Mouse (Mus musculus): ENCODE measurements at regions not wholly inside any gene's neighbourhood (a gene's known extent, or its start where the extent isn't known, plus 50 kb on each side); places are given as distances from the start of the nearest gene placed in this dataset.

- H3K27me3 ChIP-seq (ENCODE audit: control insufficient read depth, insufficient read depth, insufficient read length): no peaks in the 10 kb centered on the region
- H3ac ChIP-seq (ENCODE audit: control insufficient read depth, insufficient read length): no peak overlapping the region
- H3K4me2 ChIP-seq (ENCODE audit: low read depth): no peak overlapping the region
- no peak overlapping the region for H3K4me3 ChIP-seq
- H3K79me2 ChIP-seq (ENCODE audit: control insufficient read depth, insufficient read depth): no peaks in the 10 kb centered on the region
- TF ChIP-seq MAX (IDR thresholded peaks at IDR 0.05; ENCODE audit: low read depth) (no peak), POLR2A (IDR thresholded peaks at IDR 0.05; ENCODE audit: insufficient read length, low read depth) (no peak), TCF12 (IDR thresholded peaks at IDR 0.05; ENCODE audit: insufficient read depth, poor library complexity, severe bottlenecking) (no peak), MYOD1 (IDR thresholded peaks at IDR 0.05; ENCODE audit: control insufficient read depth in 1 of 3, insufficient read length in 2 of 3, low read depth in 2 of 3) (no peak), CEBPB (IDR thresholded peaks at IDR 0.05; ENCODE audit: insufficient read depth, poor library complexity, severe bottlenecking) (no peak), MYOG (IDR thresholded peaks at IDR 0.05; ENCODE audit: control insufficient read depth in 1 of 3, insufficient read depth in 1 of 3, insufficient read length in 2 of 3, low read depth in 2 of 3) (no peak), SRF (IDR thresholded peaks at IDR 0.05; ENCODE audit: control insufficient read depth, insufficient read length, low read depth) (no peak), USF1 (IDR thresholded peaks at IDR 0.05; ENCODE audit: low read depth) (no peak), E2F4 (IDR thresholded peaks at IDR 0.05; ENCODE audit: insufficient read depth) (no peak), TCF3 (IDR thresholded peaks at IDR 0.05; ENCODE audit: insufficient read length, low read depth) (no peak), REST (IDR thresholded peaks at IDR 0.05; ENCODE audit: insufficient read depth, insufficient read length) (no peak)
- no peaks in the 10 kb centered on the region for H3K36me3 ChIP-seq (ENCODE audit: control insufficient read depth, insufficient read depth)
Measured at GRCm38 (mm10) chr8:103907662-103908061, 193.8 kb upstream of the Cdh5 start.

GRCm38 (mm10) chr8:103911287-103912015, 190.0 kb upstream of the Cdh5 start:
- no peak overlapping the region for H3K4me3 ChIP-seq
- H3K79me2 ChIP-seq (ENCODE audit: control insufficient read depth, insufficient read depth): no peaks in the 10 kb centered on the region
- H3K36me3 ChIP-seq (ENCODE audit: control insufficient read depth, insufficient read depth): no peaks in the 10 kb centered on the region
- no peak overlapping the region for H3ac ChIP-seq (ENCODE audit: control insufficient read depth, insufficient read length)
- TF ChIP-seq REST (IDR thresholded peaks at IDR 0.05; ENCODE audit: insufficient read depth, insufficient read length): no peak
- no peaks in the 10 kb centered on the region for H3K27me3 ChIP-seq (ENCODE audit: control insufficient read depth, insufficient read depth, insufficient read length)
- no peak overlapping the region for H3K4me2 ChIP-seq (ENCODE audit: low read depth)

- H3K36me3 ChIP-seq (ENCODE audit: control insufficient read depth, insufficient read depth): no peaks in the 10 kb centered on the region
- TF ChIP-seq USF1 (IDR thresholded peaks at IDR 0.05; ENCODE audit: low read depth) (no peak), REST (IDR thresholded peaks at IDR 0.05; ENCODE audit: insufficient read depth, insufficient read length) (no peak), MAX (IDR thresholded peaks at IDR 0.05; ENCODE audit: low read depth) (no peak), TCF3 (IDR thresholded peaks at IDR 0.05; ENCODE audit: insufficient read length, low read depth) (no peak), MYOG (IDR thresholded peaks at IDR 0.05; ENCODE audit: control insufficient read depth in 1 of 3, insufficient read depth in 1 of 3, insufficient read length in 2 of 3, low read depth in 2 of 3) (no peak), POLR2A (IDR thresholded peaks at IDR 0.05; ENCODE audit: insufficient read length, low read depth) (no peak), SRF (IDR thresholded peaks at IDR 0.05; ENCODE audit: control insufficient read depth, insufficient read length, low read depth) (no peak), TCF12 (IDR thresholded peaks at IDR 0.05; ENCODE audit: insufficient read depth, poor library complexity, severe bottlenecking) (no peak), MYOD1 (IDR thresholded peaks at IDR 0.05; ENCODE audit: control insufficient read depth in 1 of 3, insufficient read length in 2 of 3, low read depth in 2 of 3) (no peak), E2F4 (IDR thresholded peaks at IDR 0.05; ENCODE audit: insufficient read depth) (no peak)
- H3ac ChIP-seq (ENCODE audit: control insufficient read depth, insufficient read length): no peak overlapping the region
- no peak overlapping the region for H3K4me2 ChIP-seq (ENCODE audit: low read depth)
- H3K27me3 ChIP-seq (ENCODE audit: control insufficient read depth, insufficient read depth, insufficient read length): no peaks in the 10 kb centered on the region
- H3K4me3 ChIP-seq: no peak overlapping the region
- H3K79me2 ChIP-seq (ENCODE audit: control insufficient read depth, insufficient read depth): no peaks in the 10 kb centered on the region
Measured at GRCm38 (mm10) chr8:103912983-103913926, 188.2 kb upstream of the Cdh5 start.

- TF ChIP-seq USF1 (IDR thresholded peaks at IDR 0.05; ENCODE audit: low read depth) (no peak), TCF3 (IDR thresholded peaks at IDR 0.05; ENCODE audit: insufficient read length, low read depth) (no peak)
- Histone ChIP-seq H3K79me2 (ENCODE audit: control insufficient read depth, insufficient read depth) (no peaks in the 10 kb centered on the region), H3K4me3 (no peak overlapping the region), H3K4me2 (ENCODE audit: low read depth) (no peak overlapping the region), H3K27me3 (ENCODE audit: control insufficient read depth, insufficient read depth, insufficient read length) (no peaks in the 10 kb centered on the region), H3ac (ENCODE audit: control insufficient read depth, insufficient read length) (no peak overlapping the region), H3K36me3 (ENCODE audit: control insufficient read depth, insufficient read depth) (no peaks in the 10 kb centered on the region)
Measured at GRCm38 (mm10) chr8:103913927-103914640, 187.3 kb upstream of the Cdh5 start.

- H3K4me2 ChIP-seq (ENCODE audit: low read depth): no peak overlapping the region
- H3ac ChIP-seq (ENCODE audit: control insufficient read depth, insufficient read length): no peak overlapping the region
- H3K4me3 ChIP-seq: no peak overlapping the region
- TF ChIP-seq SRF (IDR thresholded peaks at IDR 0.05; ENCODE audit: control insufficient read depth, insufficient read length, low read depth) (no peak), MYOD1 (IDR thresholded peaks at IDR 0.05; ENCODE audit: control insufficient read depth in 1 of 3, insufficient read length in 2 of 3, low read depth in 2 of 3) (no peak), POLR2A (IDR thresholded peaks at IDR 0.05; ENCODE audit: insufficient read length, low read depth) (no peak), USF1 (IDR thresholded peaks at IDR 0.05; ENCODE audit: low read depth) (no peak), MAX (IDR thresholded peaks at IDR 0.05; ENCODE audit: low read depth) (no peak), MYOG (IDR thresholded peaks at IDR 0.05; ENCODE audit: control insufficient read depth in 1 of 3, insufficient read depth in 1 of 3, insufficient read length in 2 of 3, low read depth in 2 of 3) (no peak), E2F4 (IDR thresholded peaks at IDR 0.05; ENCODE audit: insufficient read depth) (no peak), CEBPB (IDR thresholded peaks at IDR 0.05; ENCODE audit: insufficient read depth, poor library complexity, severe bottlenecking) (no peak), TCF3 (IDR thresholded peaks at IDR 0.05; ENCODE audit: insufficient read length, low read depth) (no peak), TCF12 (IDR thresholded peaks at IDR 0.05; ENCODE audit: insufficient read depth, poor library complexity, severe bottlenecking) (no peak), REST (IDR thresholded peaks at IDR 0.05; ENCODE audit: insufficient read depth, insufficient read length) (no peak), POLR2AphosphoS2 (IDR thresholded peaks at IDR 0.05; ENCODE audit: insufficient read length, low read depth) (no peak)
- H3K27me3 ChIP-seq (ENCODE audit: control insufficient read depth, insufficient read depth, insufficient read length): no peaks in the 10 kb centered on the region
- no peaks in the 10 kb centered on the region for H3K36me3 ChIP-seq (ENCODE audit: control insufficient read depth, insufficient read depth)
- H3K79me2 ChIP-seq (ENCODE audit: control insufficient read depth, insufficient read depth): no peaks in the 10 kb centered on the region
Measured at GRCm38 (mm10) chr8:103919324-103919723, 182.1 kb upstream of the Cdh5 start.

All from myocyte (in vitro differentiated cells).